Mouse (Mus musculus) forebrain, embryonic 10.5 days (tissue): ENCODE data around the gene Capn11. TPM values are rescaled to one million over a fixed set of nuclear protein-coding genes. Genes with fewer than 3 reads are reported as not detected.

Experiments used
- DNase-seq: peaks from one replicate; pipeline ENCODE4 v3.0.0-alpha.2; 2017; ENCODE audit warnings: low spot score; ENCODE audit errors: extremely low spot score
- H3K27ac ChIP-seq: fragments of 300-500 bp; sonication (generic); 2 replicates; pipeline ENCODE4 v1.5.1; 2016; ENCODE audit warnings: mild to moderate bottlenecking
- H3K27me3 ChIP-seq: fragments of 300-500 bp; sonication (generic); 2 replicates; pipeline ENCODE4 v1.6.1; 2016; ENCODE audit warnings: mild to moderate bottlenecking; ENCODE audit not compliant: poor library complexity, severe bottlenecking
- H3K36me3 ChIP-seq: fragments of 300-500 bp; sonication (generic); replicated peaks from 2 replicates; pipeline ENCODE4 v1.6.1; 2016; ENCODE audit warnings: mild to moderate bottlenecking, moderate library complexity
- H3K4me1 ChIP-seq: fragments of 300-500 bp; sonication (generic); 2 replicates; pipeline ENCODE4 v1.6.1; 2016
- H3K4me3 ChIP-seq: fragments of 300-500 bp; sonication (generic); 2 replicates; pipeline ENCODE4 v1.5.1; 2016; ENCODE audit warnings: mild to moderate bottlenecking, moderate library complexity
- H3K9me3 ChIP-seq: fragments of 300-500 bp; sonication (generic); 2 replicates; pipeline ENCODE4 v1.6.1; 2016; ENCODE audit warnings: mild to moderate bottlenecking, moderate library complexity
- WGBS: fragments of 180-500 bp; shearing (Covaris S2); methylation state at CpG from one replicate; pipeline ENCODE4 v1.1.7; 2016; 5-methylcytosine and 5-hydroxymethylcytosine counted together
- polyA plus RNA-seq: library from polyadenylated mRNA; unstranded; fragments of >200 nt; fragmentation: Nextera tagmentation; extraction: Ambion mirVana; gene quantifications from 2 replicates; pipeline ENCODE4 v1.2.1, GENCODE M21; 2016

The Capn11 gene
- polyA plus RNA-seq, 1 experiment from 2014 or later = 1.6 TPM

GRCm38 (mm10) chr17:45616046-45616650 is 43.0 kb downstream of the Capn11 start:
- no peak for DNase-seq

GRCm38 (mm10) chr17:45612921-45613320 is 46.2 kb downstream of the Capn11 start:
- no peaks in the 10 kb centered on the region for H3K36me3 ChIP-seq
- no peaks in the 10 kb centered on the region for H3K9me3 ChIP-seq
- H3K4me1 ChIP-seq = peaks cover 20% of the 10 kb centered on the region
- H3K27ac ChIP-seq = no peak overlapping the region
- no peaks in the 10 kb centered on the region for H3K27me3 ChIP-seq
- no peak for DNase-seq
- WGBS = 87% methylated on average over 7 of the region's 7 CpGs
- no peak overlapping the region for H3K4me3 ChIP-seq

More at GRCm38 (mm10) chr17:45616046-45616650, 43.0 kb downstream of the Capn11 start:
- Histone ChIP-seq H3K4me3 (no peak overlapping the region), H3K9me3 (no peaks in the 10 kb centered on the region), H3K36me3 (no peaks in the 10 kb centered on the region), H3K27ac (no peak overlapping the region), H3K27me3 (no peaks in the 10 kb centered on the region), H3K4me1 (peaks cover 27% of the 10 kb centered on the region)
- 67% methylated on average over 4 of the region's 4 CpGs for WGBS

GRCm38 (mm10) chr17:45612008-45612407 is 47.1 kb downstream of the Capn11 start:
- WGBS = 88% methylated on average over 8 of the region's 8 CpGs
- H3K4me1 ChIP-seq = peaks cover 20% of the 10 kb centered on the region

GRCm38 (mm10) chr17:45610144-45610866 is 48.8 kb downstream of the Capn11 start:
- Histone ChIP-seq H3K4me3 (no peak overlapping the region), H3K9me3 (0 out of 2 replicates have a peak, but pooled peaks cover 4% of the 10 kb centered on the region), H3K4me1 (peaks cover 15% of the 10 kb centered on the region), H3K27me3 (no peaks in the 10 kb centered on the region), H3K27ac (peak overlapping the region; percentile 70), H3K36me3 (no peaks in the 10 kb centered on the region)
- 32% methylated on average over 5 of the region's 5 CpGs for WGBS
- no peak for DNase-seq

More at GRCm38 (mm10) chr17:45612008-45612407, 47.1 kb downstream of the Capn11 start:
- H3K27ac ChIP-seq = no peak overlapping the region
- DNase-seq = no peak
- no peaks in the 10 kb centered on the region for H3K27me3 ChIP-seq
- no peaks in the 10 kb centered on the region for H3K36me3 ChIP-seq
- no peak overlapping the region for H3K4me3 ChIP-seq
- H3K9me3 ChIP-seq = 0 out of 2 replicates have a peak, but pooled peaks cover 4% of the 10 kb centered on the region

- 0 out of 2 replicates have a peak, but pooled peaks cover 4% of the 10 kb centered on the region for H3K9me3 ChIP-seq
- no peak overlapping the region for H3K4me3 ChIP-seq
- H3K36me3 ChIP-seq = no peaks in the 10 kb centered on the region
- peaks cover 4% of the 10 kb centered on the region for H3K27me3 ChIP-seq
- DNase-seq = no peak
- no peak overlapping the region for H3K27ac ChIP-seq
- 92% methylated on average over 4 of the region's 4 CpGs for WGBS
- peaks cover 15% of the 10 kb centered on the region for H3K4me1 ChIP-seq
These were observed 50.7 kb downstream of the Capn11 start for GRCm38 (mm10) chr17:45608396-45608795.

GRCm38 (mm10) chr17:45606992-45607879 is 51.9 kb downstream of the Capn11 start:
- Histone ChIP-seq H3K4me3 (no peak overlapping the region), H3K27ac (no peak overlapping the region), H3K36me3 (no peaks in the 10 kb centered on the region), H3K4me1 (peaks cover 16% of the 10 kb centered on the region), H3K27me3 (peaks cover 15% of the 10 kb centered on the region), H3K9me3 (0 out of 2 replicates have a peak, but pooled peaks cover 4% of the 10 kb centered on the region)
- WGBS = 86% methylated on average over 15 of the region's 15 CpGs
- no peak for DNase-seq

GRCm38 (mm10) chr17:45602984-45603383 is 56.1 kb downstream of the Capn11 start:
- no peak for DNase-seq
- 81% methylated on average over 3 of the region's 3 CpGs for WGBS
- H3K27ac ChIP-seq = no peak overlapping the region
- H3K4me3 ChIP-seq = no peak overlapping the region
- peaks cover 37% of the 10 kb centered on the region for H3K4me1 ChIP-seq
- peaks cover 58% of the 10 kb centered on the region for H3K27me3 ChIP-seq
- H3K36me3 ChIP-seq = no peaks in the 10 kb centered on the region
- H3K9me3 ChIP-seq = 0 out of 2 replicates have a peak, but pooled peaks cover 4% of the 10 kb centered on the region

- DNase-seq = no peak
- Histone ChIP-seq H3K4me1 (peaks cover 47% of the 10 kb centered on the region), H3K27ac (peak within 1 kb of the TSS; percentile 71), H3K27me3 (peaks cover 69% of the 10 kb centered on the region), H3K4me3 (peak within 1 kb of the TSS; percentile 28), H3K9me3 (no peaks in the 10 kb centered on the region), H3K36me3 (no peaks in the 10 kb centered on the region)
- WGBS = 31% methylated on average over 6 of the region's 6 CpGs
These were observed 57.2 kb downstream of the Capn11 start, which contains the start of gene Mymx for GRCm38 (mm10) chr17:45601877-45602304. TSS of gene Mymx (minus strand) at chr17:45602102.

GRCm38 (mm10) chr17:45601325-45601724 is 57.8 kb downstream of the Capn11 start:
- Histone ChIP-seq H3K27ac (peak overlapping the region; percentile 71), H3K4me3 (peak overlapping the region; percentile 28), H3K4me1 (peaks cover 53% of the 10 kb centered on the region), H3K36me3 (no peaks in the 10 kb centered on the region), H3K27me3 (peaks cover 74% of the 10 kb centered on the region), H3K9me3 (no peaks in the 10 kb centered on the region)
- 8% methylated on average over 22 of the region's 22 CpGs for WGBS
- DNase-seq = no peak

GRCm38 (mm10) chr17:45600267-45600666 is 58.9 kb downstream of the Capn11 start:
- 38% methylated on average over 8 of the region's 8 CpGs for WGBS
- Histone ChIP-seq H3K4me3 (no peak overlapping the region), H3K27me3 (peaks cover 85% of the 10 kb centered on the region), H3K4me1 (peaks cover 64% of the 10 kb centered on the region), H3K27ac (no peak overlapping the region; the same call in 1 of the 2 replicates), H3K9me3 (no peaks in the 10 kb centered on the region), H3K36me3 (no peaks in the 10 kb centered on the region)
- DNase-seq = no peak

GRCm38 (mm10) chr17:45599446-45600242 is 59.5 kb downstream of the Capn11 start, which contains the start of gene Slc29a1:
TSS of gene Slc29a1 (minus strand) at chr17:45599606.
- Histone ChIP-seq H3K9me3 (no peaks in the 10 kb centered on the region), H3K4me3 (peak within 1 kb of the TSS; percentile 48), H3K4me1 (peaks cover 70% of the 10 kb centered on the region), H3K36me3 (no peaks in the 10 kb centered on the region), H3K27me3 (peaks cover 91% of the 10 kb centered on the region), H3K27ac (peak within 1 kb of the TSS; percentile 70)
- DNase-seq = no peak
- 11% methylated on average over 32 of the region's 32 CpGs for WGBS
